ENCODE assay signal across 8 mouse cellular contexts in genomic region chr2:60036361-60036760, GRCm38 (mm10).
A peak's percentile ranks its signal among the peaks of the same experiment; 100 is the strongest.
DNase-seq lines count a peak whose midpoint lies in the region; ATAC-seq and TF ChIP-seq lines count a peak whose summit lies in the region.
"Had no signal": no experiment of that assay in that cellular context is flagged by ENCODE, and none has a peak within 500 bp of the region (broad histone marks: within the 10 kb centered on the region; RNA-seq: fewer than 3 reads in every experiment).

No protein-coding gene starts in this region.

- peak; percentile 32 to 64 for DNase-seq in cerebellum, postnatal 25 days
- DNase-seq in cerebellum, adult 8-10 months = no peak
- DNase-seq in layer of hippocampus, adult 2 months (ENCODE audit: low spot score in 2 of 2) = no peak
- DNase-seq in layer of hippocampus, adult 11-12 months (ENCODE audit: low spot score) = no peak

- H3K27ac ChIP-seq in layer of hippocampus, adult 2 months = peak overlapping the region; percentile 74; the same call in 1 of the 2 replicates
- no peak overlapping the region for H3K27ac ChIP-seq in embryonic facial prominence, embryonic 13.5 days
- H3K27ac ChIP-seq in midbrain, embryonic 15.5 days = no peak overlapping the region
- no peak overlapping the region for H3K27ac ChIP-seq in kidney, embryonic 16.5 days (ENCODE audit: low read length)

- H3K9me3 ChIP-seq in embryonic facial prominence, embryonic 13.5 days = no peaks in the 10 kb centered on the region
- no peaks in the 10 kb centered on the region for H3K9me3 ChIP-seq in midbrain, embryonic 15.5 days
- H3K9me3 ChIP-seq in kidney, embryonic 16.5 days (ENCODE audit: low read length) = no peaks in the 10 kb centered on the region

- peak overlapping the region; percentile 59; the same call in 1 of the 2 replicates for H3K4me2 ChIP-seq in embryonic facial prominence, embryonic 13.5 days
- peak overlapping the region; percentile 56 for H3K4me2 ChIP-seq in midbrain, embryonic 15.5 days
- H3K4me2 ChIP-seq in kidney, embryonic 16.5 days (replicated peaks; ENCODE audit: low read depth, low read length) = no peak overlapping the region

- no peak for ATAC-seq in embryonic facial prominence, embryonic 13.5 days (ENCODE audit: insufficient number of reproducible peaks, insufficient read depth, low FRiP score, low TSS enrichment, low read depth)
- ATAC-seq in midbrain, embryonic 15.5 days (replicated peaks) = no peak
- ATAC-seq in kidney, embryonic 16.5 days (ENCODE audit: low FRiP score, low TSS enrichment) = no peak

- no peak overlapping the region for H3K9ac ChIP-seq in embryonic facial prominence, embryonic 13.5 days
- H3K9ac ChIP-seq in midbrain, embryonic 15.5 days = no peak overlapping the region
- H3K9ac ChIP-seq in kidney, embryonic 16.5 days (replicated peaks; ENCODE audit: low read length) = no peak overlapping the region

- no peaks in the 10 kb centered on the region for H3K27me3 ChIP-seq in embryonic facial prominence, embryonic 13.5 days
- H3K27me3 ChIP-seq in midbrain, embryonic 15.5 days (replicated peaks) = no peaks in the 10 kb centered on the region
- no peaks in the 10 kb centered on the region for H3K27me3 ChIP-seq in kidney, embryonic 16.5 days (ENCODE audit: insufficient read depth, low read length)

- peaks cover 6% of the 10 kb centered on the region for H3K4me1 ChIP-seq in embryonic facial prominence, embryonic 13.5 days
- peaks cover 6% of the 10 kb centered on the region; the same call in 1 of the 2 replicates for H3K4me1 ChIP-seq in midbrain, embryonic 15.5 days
- H3K4me1 ChIP-seq in kidney, embryonic 16.5 days (ENCODE audit: insufficient read depth, low read length) = peaks cover 5% of the 10 kb centered on the region

- WGBS in embryonic facial prominence, embryonic 13.5 days = 61% methylated on average over 3 of the region's 3 CpGs
- WGBS in midbrain, embryonic 15.5 days = 24% methylated on average over 3 of the region's 3 CpGs
- 67% methylated on average over 3 of the region's 3 CpGs for WGBS in kidney, embryonic 16.5 days

- H3K36me3 ChIP-seq in embryonic facial prominence, embryonic 13.5 days = 0 out of 2 replicates have a peak, but pooled peaks cover 2% of the 10 kb centered on the region
- no peaks in the 10 kb centered on the region for H3K36me3 ChIP-seq in midbrain, embryonic 15.5 days (replicated peaks)
- no peaks in the 10 kb centered on the region for H3K36me3 ChIP-seq in kidney, embryonic 16.5 days (ENCODE audit: insufficient read depth, low read length)

- H3K4me3 ChIP-seq in layer of hippocampus, adult 2 months = peak overlapping the region; percentile 68
- no peak overlapping the region for H3K4me3 ChIP-seq in embryonic facial prominence, embryonic 13.5 days
- H3K4me3 ChIP-seq in midbrain, embryonic 15.5 days = peak overlapping the region; percentile 39; the same call in 1 of the 2 replicates
- no peak overlapping the region for H3K4me3 ChIP-seq in kidney, embryonic 16.5 days (ENCODE audit: low read length)
- H3K4me3 ChIP-seq: myocyte had no signal

- TF ChIP-seq CTCF in layer of hippocampus, adult 2 months (conservative IDR thresholded peaks at IDR 0.05) = no peak

Comparison
In these comparisons a context has a peak if more than half of its experiments do, and no peak if none do; other contexts are left out.
1. DNase-seq: peak in cerebellum, postnatal 25 days (2 of 2); none in cerebellum, adult 8-10 months (single experiment), layer of hippocampus, adult 2 months (0 of 2) and layer of hippocampus, adult 11-12 months (single experiment).
2. H3K4me3 ChIP-seq: peak in layer of hippocampus, adult 2 months (single experiment) and midbrain, embryonic 15.5 days (single experiment); none in embryonic facial prominence, embryonic 13.5 days (single experiment) and kidney, embryonic 16.5 days (single experiment).